Mouse (Mus musculus) activated CD4-positive, CD25-positive, alpha-beta regulatory T cell (primary cell): Measurements from ENCODE around the gene Olfr324. TPM values are rescaled to one million over a fixed set of nuclear protein-coding genes. Genes with fewer than 3 reads are reported as not detected.

ENCODE experiments used
- polyA plus RNA-seq, 2 experiments: library from polyadenylated mRNA; unstranded; fragments of 100-300 nt; shearing (Covaris generic); gene quantifications; one replicate each; pipeline ENCODE4 v1.2.1; 2017

Gene Olfr324
- not detected for polyA plus RNA-seq

GRCm38 (mm10) chr11:58594814-58595213, at the start of gene Olfr324:
TSS of gene Olfr324 (plus strand) at chr11:58595114.

GRCm38 (mm10) chr11:58546322-58546721, 48.6 kb upstream of the Olfr324 start, which contains the start of gene Olfr329-ps:
TSS of gene Olfr329-ps (minus strand) at chr11:58546422.

GRCm38 (mm10) chr11:58555536-58555935, 39.4 kb upstream of the Olfr324 start, which contains the start of gene Olfr328:
TSS of gene Olfr328 (minus strand) at chr11:58555636.

GRCm38 (mm10) chr11:58570405-58570804, 24.5 kb upstream of the Olfr324 start, which contains the start of gene Olfr224:
TSS of gene Olfr224 (minus strand) at chr11:58570553.

GRCm38 (mm10) chr11:58577430-58577829, 17.5 kb upstream of the Olfr324 start, which contains the start of gene Olfr325:
TSS of gene Olfr325 (plus strand) at chr11:58577730.

GRCm38 (mm10) chr11:58615975-58616374, 21.1 kb downstream of the Olfr324 start, which contains the start of gene 2210407C18Rik:
TSS of gene 2210407C18Rik (minus strand) at chr11:58616075.

GRCm38 (mm10) chr11:58630401-58630800, 35.5 kb downstream of the Olfr324 start, which contains the start of gene Olfr323:
TSS of gene Olfr323 (minus strand) at chr11:58630501.

GRCm38 (mm10) chr11:58640272-58640867, 45.5 kb downstream of the Olfr324 start, which contains the start of gene Trim58:
TSS of gene Trim58 (plus strand) at chr11:58640465.

Other genes with a start within 250 kb of the Olfr324 start
- under 1 TPM in 1 of 2 experiments, not detected in 1; 0.21 TPM for gene Lypd8, start 216.1 kb upstream of the Olfr324 start, polyA plus RNA-seq
- gene 1810065E05Rik, start 174.0 kb upstream of the Olfr324 start, polyA plus RNA-seq, result not detected
- gene Gm12253, start 162.6 kb upstream of the Olfr324 start, polyA plus RNA-seq, result under 1 TPM in 1 of 2 experiments, not detected in 1; 0.12 TPM
- gene Lypd9, start 142.2 kb upstream of the Olfr324 start, polyA plus RNA-seq, result not detected
- gene Olfr30, start 132.8 kb upstream of the Olfr324 start, polyA plus RNA-seq, result not detected
- gene Olfr332, start 102.6 kb upstream of the Olfr324 start, polyA plus RNA-seq, result under 1 TPM in 1 of 2 experiments, not detected in 1; 0.10 TPM
- gene Olfr331, start 92.5 kb upstream of the Olfr324 start, polyA plus RNA-seq, result not detected
- gene Olfr330, start 60.3 kb upstream of the Olfr324 start, polyA plus RNA-seq, result not detected
- not detected for gene Olfr329-ps, start 48.7 kb upstream of the Olfr324 start, polyA plus RNA-seq
- gene Olfr328, start 39.5 kb upstream of the Olfr324 start, polyA plus RNA-seq, result not detected
- gene Olfr224, start 24.6 kb upstream of the Olfr324 start, polyA plus RNA-seq, result not detected
- not detected for gene Olfr325, start 17.4 kb upstream of the Olfr324 start, polyA plus RNA-seq
- gene 2210407C18Rik, start 21.0 kb downstream of the Olfr324 start, polyA plus RNA-seq, result not detected
- under 1 TPM in 1 of 2 experiments, not detected in 1; 0.14 TPM for gene Olfr323, start 35.4 kb downstream of the Olfr324 start, polyA plus RNA-seq
- gene Trim58, start 45.4 kb downstream of the Olfr324 start, polyA plus RNA-seq, result under 1 TPM; 0.21 to 0.43 TPM
- gene Olfr322, start 63.7 kb downstream of the Olfr324 start, polyA plus RNA-seq, result not detected
- gene Olfr320, start 86.0 kb downstream of the Olfr324 start, polyA plus RNA-seq, result not detected
- not detected for gene Olfr319, start 104.0 kb downstream of the Olfr324 start, polyA plus RNA-seq
- gene Olfr318, start 128.9 kb downstream of the Olfr324 start, polyA plus RNA-seq, result under 1 TPM; 0.05 to 0.11 TPM
- not detected for gene Olfr317, start 144.1 kb downstream of the Olfr324 start, polyA plus RNA-seq
- gene Olfr316, start 157.6 kb downstream of the Olfr324 start, polyA plus RNA-seq, result not detected
- gene Olfr315, start 178.1 kb downstream of the Olfr324 start, polyA plus RNA-seq, result under 1 TPM in 1 of 2 experiments, not detected in 1; 0.11 TPM
- under 1 TPM in 1 of 2 experiments, not detected in 1; 0.20 TPM for gene Olfr314, start 187.8 kb downstream of the Olfr324 start, polyA plus RNA-seq
- not detected for gene Fam183b, start 206.8 kb downstream of the Olfr324 start, polyA plus RNA-seq
- gene Olfr313, start 219.9 kb downstream of the Olfr324 start, polyA plus RNA-seq, result not detected
- gene Olfr312, start 234.1 kb downstream of the Olfr324 start, polyA plus RNA-seq, result under 1 TPM in 1 of 2 experiments, not detected in 1; 0.29 TPM
- gene Olfr311, start 244.1 kb downstream of the Olfr324 start, polyA plus RNA-seq, result not detected